Mouse (Mus musculus) erythroblast, embryonic 14.5 days (primary cell): Measurements from ENCODE around the gene Fhl1. TPM values are rescaled to one million over a fixed set of nuclear protein-coding genes. Genes with fewer than 3 reads are reported as not detected.

Experiments used
- H3K27me3 ChIP-seq: 2 replicates; pipeline ENCODE4 v1.6.1; 2012; ENCODE audit warnings: inconsistent platforms; ENCODE audit not compliant: control insufficient read depth
- H3K36me3 ChIP-seq: 2 replicates; pipeline ENCODE4 v1.6.1; 2012; ENCODE audit warnings: mild to moderate bottlenecking, inconsistent platforms; ENCODE audit not compliant: control insufficient read depth
- H3K4me1 ChIP-seq: 2 replicates; pipeline ENCODE4 v1.6.1; 2012; ENCODE audit warnings: inconsistent platforms; ENCODE audit not compliant: control insufficient read depth
- H3K4me3 ChIP-seq: replicated peaks from 2 replicates; pipeline ENCODE3; 2012; ENCODE audit warnings: moderate library complexity, mild to moderate bottlenecking, inconsistent platforms
- H3K9me3 ChIP-seq: 2 replicates; pipeline ENCODE4 v1.6.1; 2012; ENCODE audit warnings: low read length, inconsistent platforms, mixed read lengths; ENCODE audit not compliant: control insufficient read depth
- GATA1 ChIP-seq: IDR thresholded peaks from 2 replicates; pipeline ENCODE4 v1.6.1; 2012; ENCODE audit warnings: low read length, inconsistent platforms, mixed read lengths
- TAL1 ChIP-seq: IDR thresholded peaks from 3 replicates; pipeline ENCODE4 v1.6.1; 2012; ENCODE audit warnings: low read length, inconsistent platforms, mixed read lengths
- polyA plus RNA-seq: library from polyadenylated mRNA; stranded (reverse); fragments of >175 nt; gene quantifications from 2 replicates; pipeline ENCODE4 v1.2.3, GENCODE M21; 2012

The Fhl1 gene
- polyA plus RNA-seq, 1 experiment: 0.12 TPM

- Histone ChIP-seq H3K4me1 (no peaks in the 10 kb centered on the region), H3K36me3 (no peaks in the 10 kb centered on the region), H3K27me3 (no peaks in the 10 kb centered on the region), H3K9me3 (no peaks in the 10 kb centered on the region), H3K4me3 (no peak overlapping the region)
- no peak for TF ChIP-seq GATA1
- no peak for TF ChIP-seq TAL1
These were observed 40.2 kb downstream of the Fhl1 start for GRCm38 (mm10) chrX:56771751-56772150.

- Histone ChIP-seq H3K27me3 (no peaks in the 10 kb centered on the region), H3K9me3 (no peaks in the 10 kb centered on the region), H3K36me3 (no peaks in the 10 kb centered on the region), H3K4me1 (no peaks in the 10 kb centered on the region), H3K4me3 (no peak overlapping the region)
- TF ChIP-seq TAL1: no peak
- TF ChIP-seq GATA1: no peak
These were observed 41.7 kb downstream of the Fhl1 start for GRCm38 (mm10) chrX:56773329-56773728.

- H3K4me3 ChIP-seq: no peak overlapping the region
- H3K9me3 ChIP-seq: no peaks in the 10 kb centered on the region; the same call in 1 of the 2 replicates
- H3K36me3 ChIP-seq: no peaks in the 10 kb centered on the region
- H3K27me3 ChIP-seq: no peaks in the 10 kb centered on the region
- H3K4me1 ChIP-seq: no peaks in the 10 kb centered on the region
- TF ChIP-seq TAL1 (no peak), GATA1 (no peak)
These were observed 54.9 kb downstream of the Fhl1 start for GRCm38 (mm10) chrX:56786281-56787061.

- TF ChIP-seq TAL1 (no peak), GATA1 (no peak)
- H3K36me3 ChIP-seq: no peaks in the 10 kb centered on the region
These were observed 55.9 kb downstream of the Fhl1 start for GRCm38 (mm10) chrX:56787486-56787885.

DNA sequence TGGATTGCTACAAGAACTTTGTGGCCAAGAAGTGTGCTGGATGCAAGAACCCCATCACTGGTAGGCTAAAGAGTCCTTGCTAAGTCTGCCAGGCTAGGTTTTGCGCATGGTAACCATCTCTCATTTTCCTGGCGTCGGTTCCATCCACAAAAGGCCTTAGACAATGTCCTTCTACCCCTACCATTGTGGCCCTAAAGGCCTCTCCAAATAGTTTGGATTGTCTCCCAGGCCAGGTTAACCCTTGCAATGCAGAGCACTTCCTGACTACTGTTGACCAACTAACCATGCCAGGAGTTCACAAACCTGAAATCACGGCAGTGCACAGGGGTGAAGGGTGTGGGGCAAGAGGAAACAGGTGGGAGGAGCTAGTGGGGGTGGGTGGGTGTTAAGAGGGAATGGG, 59.0 kb downstream of the Fhl1 start:
- no peaks in the 10 kb centered on the region for H3K4me1 ChIP-seq
- no peaks in the 10 kb centered on the region; the same call in 1 of the 2 replicates for H3K9me3 ChIP-seq
- H3K36me3 ChIP-seq: no peaks in the 10 kb centered on the region
- no peak for TF ChIP-seq GATA1
- TF ChIP-seq TAL1: no peak
- no peak overlapping the region for H3K4me3 ChIP-seq
- no peaks in the 10 kb centered on the region for H3K27me3 ChIP-seq

More at GRCm38 (mm10) chrX:56787486-56787885, 55.9 kb downstream of the Fhl1 start:
- H3K4me3 ChIP-seq: no peak overlapping the region
- no peaks in the 10 kb centered on the region for H3K27me3 ChIP-seq
- H3K4me1 ChIP-seq: no peaks in the 10 kb centered on the region
- no peaks in the 10 kb centered on the region; the same call in 1 of the 2 replicates for H3K9me3 ChIP-seq

DNA sequence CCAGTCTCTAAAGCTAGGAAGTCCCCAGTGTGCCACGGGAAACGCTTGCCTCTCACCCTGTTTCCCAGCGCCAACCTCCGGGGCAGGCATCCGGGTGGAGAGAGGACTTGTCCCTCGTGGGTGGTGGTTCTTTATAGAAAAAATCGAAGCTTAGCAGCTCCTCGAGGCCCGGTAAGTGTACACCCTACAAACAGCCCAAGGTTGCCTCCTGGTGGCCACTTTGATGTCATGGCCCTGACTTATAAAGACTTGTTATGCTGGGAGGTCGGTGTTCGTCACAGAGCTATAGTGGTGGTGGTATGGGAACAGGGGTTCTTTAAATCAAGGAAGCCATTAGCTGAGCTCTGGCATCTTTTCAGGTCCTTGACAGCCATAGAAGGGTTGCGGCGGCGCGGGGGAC, 59.7 kb downstream of the Fhl1 start:
- Histone ChIP-seq H3K27me3 (no peaks in the 10 kb centered on the region), H3K4me3 (no peak overlapping the region), H3K36me3 (no peaks in the 10 kb centered on the region), H3K4me1 (no peaks in the 10 kb centered on the region), H3K9me3 (no peaks in the 10 kb centered on the region; the same call in 1 of the 2 replicates)
- TF ChIP-seq TAL1: no peak
- TF ChIP-seq GATA1: no peak

- Histone ChIP-seq H3K36me3 (no peaks in the 10 kb centered on the region), H3K27me3 (peaks cover 14% of the 10 kb centered on the region), H3K4me1 (peaks cover 5% of the 10 kb centered on the region), H3K9me3 (0 out of 2 replicates have a peak, but pooled peaks cover 3% of the 10 kb centered on the region), H3K4me3 (peak within 1 kb of the TSS; percentile 60)
- TF ChIP-seq GATA1 (no peak), TAL1 (no peak)
These were observed 90.4 kb downstream of the Fhl1 start, which contains the start of gene Map7d3 for GRCm38 (mm10) chrX:56821765-56822603. Map7d3 (minus strand) TSS chrX:56822326.

GRCm38 (mm10) chrX:56827492-56827891, 95.9 kb downstream of the Fhl1 start:
- H3K9me3 ChIP-seq: no peaks in the 10 kb centered on the region
- no peak for TF ChIP-seq GATA1
- no peak for TF ChIP-seq TAL1
- no peaks in the 10 kb centered on the region for H3K27me3 ChIP-seq
- no peaks in the 10 kb centered on the region for H3K4me1 ChIP-seq
- no peak overlapping the region for H3K4me3 ChIP-seq
- H3K36me3 ChIP-seq: no peaks in the 10 kb centered on the region

GRCm38 (mm10) chrX:56835842-56836241, 104.3 kb downstream of the Fhl1 start:
- H3K9me3 ChIP-seq: no peaks in the 10 kb centered on the region
- no peaks in the 10 kb centered on the region for H3K36me3 ChIP-seq
- no peaks in the 10 kb centered on the region for H3K4me1 ChIP-seq
- TF ChIP-seq TAL1: no peak
- no peak for TF ChIP-seq GATA1
- no peaks in the 10 kb centered on the region for H3K27me3 ChIP-seq
- H3K4me3 ChIP-seq: no peak overlapping the region
